Mouse (Mus musculus) stomach, postnatal 0 days (tissue): ENCODE results near the gene Il2ra. TPM values are rescaled to one million over a fixed set of nuclear protein-coding genes. Genes with fewer than 3 reads are reported as not detected.
"Not testable (repeated sequence)": the region's sequence is repeated elsewhere in the genome, so short reads cannot be mapped to it uniquely, and the experiment has no call there.

ENCODE experiments used
- ATAC-seq: fragments of 200-750 bp; cut with Nextera tagmentation; 2 replicates; pipeline ENCODE4 v1.8.0; 2017; ENCODE audit not compliant: low FRiP score, low TSS enrichment
- DNase-seq: peaks from one replicate; pipeline ENCODE4 v3.0.0-alpha.2; 2016; ENCODE audit warnings: low spot score
- H3K27ac ChIP-seq: fragments of 300-500 bp; sonication (generic); replicated peaks from 2 replicates; pipeline ENCODE4 v1.5.1; 2014; ENCODE audit warnings: mild to moderate bottlenecking, control low read depth
- H3K27me3 ChIP-seq: fragments of 300-500 bp; sonication (generic); 2 replicates; pipeline ENCODE4 v1.6.1; 2014; ENCODE audit warnings: low read length; ENCODE audit not compliant: control insufficient read depth, insufficient read depth
- H3K36me3 ChIP-seq: fragments of 300-500 bp; sonication (generic); 2 replicates; pipeline ENCODE4 v1.6.1; 2014; ENCODE audit warnings: low read length, mixed read lengths; ENCODE audit not compliant: control insufficient read depth, insufficient read depth
- H3K4me1 ChIP-seq: fragments of 300-500 bp; sonication (generic); replicated peaks from 2 replicates; pipeline ENCODE4 v1.6.1; 2014; ENCODE audit warnings: antibody characterized with exemption; ENCODE audit not compliant: control insufficient read depth, insufficient read depth
- H3K4me2 ChIP-seq: fragments of 300-500 bp; sonication (generic); replicated peaks from 2 replicates; pipeline ENCODE4 v1.6.1; 2014; ENCODE audit warnings: low read depth, mild to moderate bottlenecking, control low read depth, moderate library complexity
- H3K4me3 ChIP-seq: fragments of 300-500 bp; sonication (generic); 2 replicates; pipeline ENCODE4 v1.5.1; 2014; ENCODE audit warnings: low read depth, low read length, control low read depth
- H3K9ac ChIP-seq: fragments of 300-500 bp; sonication (generic); 2 replicates; pipeline ENCODE4 v1.6.1; 2014; ENCODE audit warnings: mild to moderate bottlenecking, low read length, control low read depth, mixed read lengths
- H3K9me3 ChIP-seq: fragments of 300-500 bp; sonication (generic); 2 replicates; pipeline ENCODE4 v1.6.1; 2016; ENCODE audit warnings: low read length; ENCODE audit not compliant: control insufficient read depth
- CTCF ChIP-seq: IDR thresholded peaks from 2 replicates; pipeline ENCODE4 v1.5.1; 2016; ENCODE audit warnings: antibody characterized with exemption, low read depth, mild to moderate bottlenecking, moderate library complexity
- EP300 ChIP-seq: optimal IDR thresholded peaks from 2 replicates; pipeline ENCODE3; 2016; ENCODE audit warnings: antibody characterized with exemption
- WGBS: fragments of 180-500 bp; shearing (Covaris S2); extraction: QIAGEN DNeasy Blood & Tissue Kit; methylation state at CpG from one replicate; pipeline ENCODE4 v1.1.7; 2014; 5-methylcytosine and 5-hydroxymethylcytosine counted together
- polyA plus RNA-seq: library from polyadenylated mRNA; unstranded; fragments of >200 nt; fragmentation: Nextera tagmentation; extraction: Ambion mirVana; gene quantifications from 2 replicates; pipeline ENCODE4 v1.2.1, GENCODE M21; 2015

Il2ra gene
- polyA plus RNA-seq, 1 experiment from 2014 or later, result not detected

- TF ChIP-seq CTCF (no peak), EP300 (no peak)
- DNase-seq (peak; percentile 27), ATAC-seq (peak; percentile 48)
- H3K4me3 ChIP-seq, result peak overlapping the region; percentile 76
- 3% methylated on average over 28 of the region's 28 CpGs for WGBS
- H3K9ac ChIP-seq, result peak overlapping the region; percentile 73
- H3K27ac ChIP-seq, result no peak overlapping the region
- H3K27me3 ChIP-seq, result no peaks in the 10 kb centered on the region
- no peaks in the 10 kb centered on the region for H3K9me3 ChIP-seq
- no peaks in the 10 kb centered on the region for H3K36me3 ChIP-seq
- H3K4me2 ChIP-seq, result peak overlapping the region; percentile 99
- no peaks in the 10 kb centered on the region for H3K4me1 ChIP-seq
Measured at GRCm38 (mm10) chr2:11706030-11706745, 63.6 kb downstream of the Il2ra start.

DNA sequence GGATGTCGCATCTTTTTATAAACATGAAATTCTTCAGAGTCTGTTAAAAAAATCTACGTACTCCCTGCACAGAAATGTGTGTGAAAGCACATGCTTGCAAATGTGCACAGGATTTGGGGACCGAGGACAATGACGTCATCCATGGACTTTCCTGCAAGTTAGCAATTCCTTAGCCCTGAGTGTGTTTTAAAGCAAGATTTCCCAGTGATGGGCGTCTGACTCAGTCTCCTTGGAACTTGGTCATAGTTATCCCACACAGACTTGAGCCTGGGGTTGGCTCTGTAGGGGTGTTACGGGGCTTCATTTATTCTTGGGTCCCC, 64.1 kb downstream of the Il2ra start:
- H3K27ac ChIP-seq, result no peak overlapping the region
- H3K9me3 ChIP-seq, result no peaks in the 10 kb centered on the region
- DNase-seq (no peak), ATAC-seq (no peak)
- no peak overlapping the region for H3K9ac ChIP-seq
- 31% methylated on average over 6 of the region's 6 CpGs for WGBS
- no peaks in the 10 kb centered on the region for H3K4me1 ChIP-seq
- peak overlapping the region; percentile 99 for H3K4me2 ChIP-seq
- H3K36me3 ChIP-seq, result no peaks in the 10 kb centered on the region
- TF ChIP-seq CTCF (no peak), EP300 (no peak)
- H3K4me3 ChIP-seq, result peak overlapping the region; percentile 76
- H3K27me3 ChIP-seq, result no peaks in the 10 kb centered on the region

- 84% methylated on average over 5 of the region's 5 CpGs for WGBS
- Histone ChIP-seq H3K4me1 (no peaks in the 10 kb centered on the region), H3K27ac (no peak overlapping the region), H3K9ac (no peak overlapping the region), H3K9me3 (no peaks in the 10 kb centered on the region), H3K36me3 (no peaks in the 10 kb centered on the region), H3K27me3 (no peaks in the 10 kb centered on the region), H3K4me2 (no peak overlapping the region), H3K4me3 (no peak overlapping the region)
- TF ChIP-seq EP300 (no peak), CTCF (no peak)
- ATAC-seq (no peak), DNase-seq (no peak)
Measured at GRCm38 (mm10) chr2:11708538-11708937, 65.9 kb downstream of the Il2ra start.

DNA sequence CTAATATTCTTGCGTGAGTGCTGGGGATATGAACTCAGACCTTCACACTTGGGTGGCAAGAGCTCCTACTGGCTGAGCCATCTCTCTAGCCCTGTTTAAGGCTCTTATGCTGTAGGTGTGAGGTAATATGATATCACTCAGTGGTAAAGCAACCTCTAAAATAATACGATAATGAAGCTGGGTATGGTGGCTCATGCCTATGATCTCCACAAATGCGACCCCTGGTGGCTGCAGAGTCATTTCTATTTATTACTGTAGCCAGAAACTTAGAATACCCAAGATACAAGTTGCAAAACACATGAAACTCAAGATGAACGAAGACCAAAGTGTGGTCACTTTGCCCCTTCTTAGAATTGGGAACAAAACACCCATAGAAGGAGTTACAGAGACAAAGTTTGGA, 67.5 kb downstream of the Il2ra start:
- H3K4me1 ChIP-seq, H3K4me2 ChIP-seq, H3K4me3 ChIP-seq, ATAC-seq, H3K9ac ChIP-seq, H3K27ac ChIP-seq, H3K36me3 ChIP-seq, H3K9me3 ChIP-seq, H3K27me3 ChIP-seq: not testable (repeated sequence)
- 49% methylated on average over 4 of the region's 4 CpGs for whole genome bisulfite sequencing
- peak; percentile 66 for TF ChIP-seq CTCF
- DNase-seq, result peak; percentile 39

GRCm38 (mm10) chr2:11712483-11712990, 69.9 kb downstream of the Il2ra start:
- Histone ChIP-seq H3K4me1 (no peaks in the 10 kb centered on the region), H3K4me3 (no peak overlapping the region), H3K36me3 (no peaks in the 10 kb centered on the region), H3K27ac (no peak overlapping the region), H3K27me3 (no peaks in the 10 kb centered on the region), H3K4me2 (no peak overlapping the region), H3K9ac (no peak overlapping the region), H3K9me3 (no peaks in the 10 kb centered on the region)
- ATAC-seq, result no peak
- no peak for TF ChIP-seq EP300
- no peak for TF ChIP-seq CTCF
- no peak for DNase-seq
- 73% methylated on average over 6 of the region's 6 CpGs for WGBS

DNA sequence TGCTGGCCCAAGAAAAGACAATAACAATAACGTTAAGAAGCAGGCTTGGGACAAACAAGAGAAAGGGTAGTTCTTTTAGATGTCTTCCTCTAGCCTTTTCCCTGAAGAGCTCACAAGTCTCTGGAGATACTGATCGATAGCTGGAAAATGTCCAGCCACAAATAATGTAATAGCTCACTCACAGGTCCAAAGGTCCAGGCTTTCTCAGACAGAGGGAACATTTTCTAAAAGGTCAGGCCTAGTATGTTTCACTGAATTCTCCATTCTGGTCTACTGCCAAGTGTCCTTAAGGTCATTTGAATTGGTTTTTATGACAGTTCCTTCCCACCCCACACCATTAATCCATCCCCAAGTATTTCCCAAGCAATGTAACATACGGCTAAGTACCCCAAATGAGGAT, 70.4 kb downstream of the Il2ra start:
- Histone ChIP-seq H3K36me3 (no peaks in the 10 kb centered on the region), H3K9ac (no peak overlapping the region), H3K27me3 (no peaks in the 10 kb centered on the region), H3K9me3 (no peaks in the 10 kb centered on the region), H3K27ac (no peak overlapping the region), H3K4me2 (no peak overlapping the region), H3K4me3 (no peak overlapping the region), H3K4me1 (no peaks in the 10 kb centered on the region)
- no peak for ATAC-seq
- TF ChIP-seq CTCF (no peak), EP300 (no peak)
- no peak for DNase-seq
- WGBS, result 67% methylated on average over 3 of the region's 3 CpGs
